Mouse (Mus musculus): ENCODE results near the gene Tnn.

Gene Tnn

GRCm38 (mm10) chr1:160043271-160043975 is 110.0 kb downstream of the Tnn start:
- DNase-seq (ENCODE audit: low spot score in 2 of 2), result no peak

DNA sequence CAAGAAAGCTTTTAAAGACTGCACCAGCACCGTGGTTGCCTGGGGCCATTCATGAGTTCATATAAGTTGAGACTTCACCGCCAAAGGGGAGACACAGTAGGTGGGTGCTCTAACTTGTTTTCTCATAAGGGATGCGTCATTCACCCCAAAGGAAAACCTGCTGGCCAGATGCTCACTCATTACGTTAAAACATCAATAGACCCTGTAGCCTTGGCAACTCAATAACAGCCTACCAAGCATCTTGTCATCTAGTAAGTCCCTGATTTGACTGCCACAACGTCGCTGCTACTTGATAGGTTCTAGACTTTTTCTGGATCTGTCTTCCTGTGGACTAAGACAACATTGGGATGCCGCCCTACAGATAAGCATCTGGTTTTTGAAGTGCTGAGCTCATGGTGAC is 111.0 kb downstream of the Tnn start:
- DNase-seq (ENCODE audit: low spot score in 2 of 2), result no peak

- no peak for DNase-seq (ENCODE audit: low spot score in 2 of 2)
Measured at GRCm38 (mm10) chr1:160041264-160041775, 112.1 kb downstream of the Tnn start.

DNA sequence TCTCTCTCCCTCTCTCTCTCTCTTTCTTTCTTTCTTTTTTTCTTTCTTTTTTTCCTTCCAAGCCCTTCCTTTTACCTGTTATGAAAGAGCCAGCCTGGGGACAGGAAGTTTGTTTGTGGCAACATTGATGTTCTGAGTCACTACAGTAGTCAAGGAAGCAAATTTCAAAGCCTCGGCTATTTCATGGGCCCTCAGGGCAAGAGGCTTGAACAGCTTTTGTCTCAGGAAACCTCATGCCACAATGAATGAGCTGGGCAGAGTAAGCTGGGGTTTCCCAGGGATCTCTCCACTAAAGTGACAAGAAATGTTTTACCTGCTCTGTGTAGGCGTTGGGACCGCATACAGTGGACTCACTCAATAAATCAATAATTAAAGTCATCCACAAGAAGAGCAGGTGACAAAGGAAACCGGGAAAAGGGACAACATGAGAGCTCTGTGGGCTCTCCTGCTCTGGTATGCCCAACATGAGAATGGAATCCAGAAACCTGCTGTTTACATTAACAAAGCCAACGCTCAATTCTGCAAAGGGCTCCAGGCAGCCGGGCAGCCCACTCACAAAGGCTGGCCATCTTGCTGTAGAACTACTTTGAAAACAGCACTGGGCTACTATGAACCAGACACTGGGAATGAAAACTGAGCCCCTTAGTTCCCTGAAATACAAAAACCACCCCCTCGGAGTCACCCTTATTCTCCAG is 113.3 kb downstream of the Tnn start:
- no peak for DNase-seq (ENCODE audit: low spot score in 2 of 2)

GRCm38 (mm10) chr1:160036996-160037521 is 116.3 kb downstream of the Tnn start:
- no peak for DNase-seq (ENCODE audit: low spot score in 2 of 2)

- DNase-seq (ENCODE audit: low spot score in 2 of 2), result no peak
Measured at GRCm38 (mm10) chr1:160035561-160035960, 117.8 kb downstream of the Tnn start.

Measured in spleen, postnatal 10 days (tissue).